Mouse (Mus musculus): Measurements from ENCODE around the gene Tsc22d3.
"Not testable (repeated sequence)": the region's sequence is repeated elsewhere in the genome, so short reads cannot be mapped to it uniquely, and the experiment has no call there.

The Tsc22d3 gene

GRCm38 (mm10) chrX:140529074-140529561 is 71.3 kb downstream of the Tsc22d3 start:
- DNase-seq (ENCODE audit: low spot score) = no peak

GRCm38 (mm10) chrX:140527231-140527630 is 73.2 kb downstream of the Tsc22d3 start:
- DNase-seq (ENCODE audit: low spot score) = no peak

- no peak for DNase-seq (ENCODE audit: low spot score)
Observed at GRCm38 (mm10) chrX:140526253-140526618, 74.2 kb downstream of the Tsc22d3 start.

GRCm38 (mm10) chrX:140525604-140526252 is 74.7 kb downstream of the Tsc22d3 start:
- DNase-seq (ENCODE audit: low spot score) = no peak

- no peak for DNase-seq (ENCODE audit: low spot score)
Observed at GRCm38 (mm10) chrX:140524231-140524630, 76.2 kb downstream of the Tsc22d3 start.

GRCm38 (mm10) chrX:140522071-140522765 is 78.2 kb downstream of the Tsc22d3 start:
- DNase-seq (ENCODE audit: low spot score) = no peak

- peak; percentile 77 for DNase-seq (ENCODE audit: low spot score)
Observed at GRCm38 (mm10) chrX:140520146-140521102, 80.0 kb downstream of the Tsc22d3 start.

GRCm38 (mm10) chrX:140518351-140518750 is 82.1 kb downstream of the Tsc22d3 start:
- DNase-seq (ENCODE audit: low spot score) = no peak

- DNase-seq (ENCODE audit: low spot score) = no peak
Observed at GRCm38 (mm10) chrX:140513379-140513778, 87.1 kb downstream of the Tsc22d3 start.

GRCm38 (mm10) chrX:140511687-140512651 is 88.5 kb downstream of the Tsc22d3 start:
- no peak for DNase-seq (ENCODE audit: low spot score)

- peak; percentile 24 for DNase-seq (ENCODE audit: low spot score)
Observed at GRCm38 (mm10) chrX:140510696-140511429, 89.6 kb downstream of the Tsc22d3 start.

- DNase-seq (ENCODE audit: low spot score) = no peak
Observed at GRCm38 (mm10) chrX:140509817-140510216, 90.6 kb downstream of the Tsc22d3 start.

- DNase-seq (ENCODE audit: low spot score) = not testable (repeated sequence)
Observed at GRCm38 (mm10) chrX:140508791-140509190, 91.7 kb downstream of the Tsc22d3 start.

GRCm38 (mm10) chrX:140507377-140507776 is 93.1 kb downstream of the Tsc22d3 start:
- no peak for DNase-seq (ENCODE audit: low spot score)

- no peak for DNase-seq (ENCODE audit: low spot score)
Observed at GRCm38 (mm10) chrX:140506436-140507180, 93.9 kb downstream of the Tsc22d3 start.

- no peak for DNase-seq (ENCODE audit: low spot score)
Observed at GRCm38 (mm10) chrX:140505497-140506238, 94.8 kb downstream of the Tsc22d3 start.

- DNase-seq (ENCODE audit: low spot score) = peak; percentile 8
Observed at GRCm38 (mm10) chrX:140503905-140504304, 96.6 kb downstream of the Tsc22d3 start.

GRCm38 (mm10) chrX:140501401-140502301 is 98.8 kb downstream of the Tsc22d3 start:
- no peak for DNase-seq (ENCODE audit: low spot score)

All from left cerebral cortex, adult 11 months (tissue).